Mouse (Mus musculus) heart, embryonic 14.5 days (tissue): ENCODE results near the gene Dcaf6. TPM values are rescaled to one million over a fixed set of nuclear protein-coding genes. Genes with fewer than 3 reads are reported as not detected.
A peak's percentile ranks its signal among the peaks of the same experiment; 100 is the strongest.
"Not testable (repeated sequence)": the region's sequence is repeated elsewhere in the genome, so short reads cannot be mapped to it uniquely, and the experiment has no call there.

Experiments
- ATAC-seq: fragments of 200-750 bp; cut with Nextera tagmentation; 2 replicates; pipeline ENCODE4 v1.8.0; 2017; ENCODE audit warnings: low read depth, moderate TSS enrichment; ENCODE audit not compliant: insufficient number of reproducible peaks, insufficient read depth, low FRiP score
- H3K27ac ChIP-seq, 2 experiments: fragments of 200-500 bp in 1 of 2; fragments of 300-500 bp in 1 of 2; sonication (generic) in 1 of 2; replicated peaks in 1 of 2; 2 replicates each; pipeline ENCODE4 v1.5.1; 2012 to 2014; ENCODE audit warnings: low read depth in 2 of 2, low read length in 2 of 2, control low read depth in 1 of 2, mild to moderate bottlenecking in 1 of 2, mixed read lengths in 1 of 2; ENCODE audit not compliant: control insufficient read depth in 1 of 2, insufficient read depth in 1 of 2
- H3K27me3 ChIP-seq: fragments of 300-500 bp; sonication (generic); 2 replicates; pipeline ENCODE4 v1.6.1; 2014; ENCODE audit warnings: mild to moderate bottlenecking, low read length, control low read depth; ENCODE audit not compliant: control insufficient read depth, insufficient read depth
- H3K36me3 ChIP-seq: fragments of 300-500 bp; sonication (generic); 2 replicates; pipeline ENCODE4 v1.6.1; 2014; ENCODE audit warnings: mild to moderate bottlenecking, control low read depth, low read length, mixed read lengths; ENCODE audit not compliant: control insufficient read depth, insufficient read depth
- H3K4me1 ChIP-seq, 2 experiments: fragments of 200-500 bp in 1 of 2; fragments of 300-500 bp in 1 of 2; sonication (generic) in 1 of 2; 2 replicates each; pipeline ENCODE4 v1.6.1; 2012 to 2014; ENCODE audit warnings: low read length in 2 of 2, control low read depth in 1 of 2, mixed read lengths in 1 of 2; ENCODE audit not compliant: control insufficient read depth in 2 of 2, insufficient read depth in 2 of 2
- H3K4me2 ChIP-seq: fragments of 300-500 bp; sonication (generic); 2 replicates; pipeline ENCODE4 v1.6.1; 2014; ENCODE audit warnings: mild to moderate bottlenecking, low read length
- H3K4me3 ChIP-seq, 2 experiments: fragments of 200-500 bp in 1 of 2; fragments of 300-500 bp in 1 of 2; sonication (generic) in 1 of 2; 2 replicates each; pipeline ENCODE4 v1.5.1; 2012 to 2014; ENCODE audit warnings: low read length in 2 of 2, mild to moderate bottlenecking in 2 of 2, control low read depth in 1 of 2, low read depth in 1 of 2, moderate library complexity in 1 of 2; ENCODE audit not compliant: control insufficient read depth in 1 of 2, insufficient read depth in 1 of 2
- H3K9ac ChIP-seq: fragments of 300-500 bp; sonication (generic); 2 replicates; pipeline ENCODE4 v1.6.1; 2014; ENCODE audit warnings: mild to moderate bottlenecking, low read length
- H3K9me3 ChIP-seq: fragments of 300-500 bp; sonication (generic); 2 replicates; pipeline ENCODE4 v1.6.1; 2016; ENCODE audit warnings: low read length, control low read depth; ENCODE audit not compliant: control insufficient read depth
- WGBS: fragments of 180-500 bp; shearing (Covaris S2); extraction: QIAGEN DNeasy Blood & Tissue Kit; methylation state at CpG from one replicate; pipeline ENCODE4 v1.1.7; 2014; 5-methylcytosine and 5-hydroxymethylcytosine counted together
- polyA plus RNA-seq: library from polyadenylated mRNA; unstranded; fragments of >200 nt; fragmentation: Nextera tagmentation; extraction: Ambion mirVana; gene quantifications from 2 replicates; pipeline ENCODE4 v1.2.1, GENCODE M21; 2014

The Dcaf6 gene
- polyA plus RNA-seq, 1 experiment from 2014 or later = 24.7 TPM

- Histone ChIP-seq H3K4me1 (peaks cover 0 to 6% of the 10 kb centered on the region in 2 experiments; a peak in 1 of 4 replicates), H3K9me3 (no peaks in the 10 kb centered on the region), H3K36me3 (peaks cover 12% of the 10 kb centered on the region; the same call in 1 of the 2 replicates), H3K4me2 (peak overlapping the region; percentile 47; the same call in 1 of the 2 replicates), H3K9ac (no peak overlapping the region), H3K27ac (0 out of 4 replicates have a peak overlapping the region, but pooled peaks of 1 of the 2 experiments have one; percentile 14), H3K4me3 (no peak overlapping the region), H3K27me3 (no peaks in the 10 kb centered on the region)
- WGBS = 43% methylated on average over 7 of the region's 7 CpGs
- ATAC-seq = no peak
Measured at GRCm38 (mm10) chr1:165342126-165342525, 118.1 kb downstream of the Dcaf6 start.

- H3K27ac ChIP-seq = no peak overlapping the region
- H3K4me2 ChIP-seq = no peak overlapping the region
- 83% methylated on average over 3 of the region's 3 CpGs for WGBS
- H3K36me3 ChIP-seq = peaks cover 31% of the 10 kb centered on the region
- H3K4me1 ChIP-seq = no peaks in the 10 kb centered on the region
- no peaks in the 10 kb centered on the region for H3K27me3 ChIP-seq
- no peak overlapping the region for H3K9ac ChIP-seq
- H3K4me3 ChIP-seq = no peak overlapping the region
- ATAC-seq = no peak
- H3K9me3 ChIP-seq = no peaks in the 10 kb centered on the region
Measured at GRCm38 (mm10) chr1:165332797-165333196, 127.5 kb downstream of the Dcaf6 start.

DNA sequence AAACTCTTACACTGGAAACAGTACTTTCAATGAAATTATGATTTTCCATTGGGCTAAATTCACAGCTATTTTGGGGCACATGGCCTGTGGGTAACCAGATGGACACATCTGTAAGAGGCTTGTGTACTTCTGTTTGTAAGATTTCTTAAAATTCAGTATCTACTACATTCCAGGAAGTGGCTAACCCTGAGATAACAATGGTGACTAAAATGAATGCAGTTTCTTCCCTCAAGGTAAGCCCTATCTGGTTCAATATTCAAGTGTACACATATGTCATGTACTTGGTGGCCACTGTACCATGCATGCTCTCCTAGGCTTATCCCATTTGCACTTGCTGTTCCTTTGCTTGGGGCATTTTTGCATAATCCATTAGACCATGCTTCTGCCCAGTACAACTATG, 129.4 kb downstream of the Dcaf6 start:
- no peaks in the 10 kb centered on the region for H3K9me3 ChIP-seq
- no peak overlapping the region for H3K4me3 ChIP-seq
- peaks cover 26% of the 10 kb centered on the region for H3K36me3 ChIP-seq
- H3K9ac ChIP-seq = no peak overlapping the region
- no peak overlapping the region for H3K27ac ChIP-seq
- no peaks in the 10 kb centered on the region for H3K27me3 ChIP-seq
- no peak for ATAC-seq
- no peak overlapping the region for H3K4me2 ChIP-seq
- H3K4me1 ChIP-seq = no peaks in the 10 kb centered on the region; a peak in 1 of 4 replicates

DNA sequence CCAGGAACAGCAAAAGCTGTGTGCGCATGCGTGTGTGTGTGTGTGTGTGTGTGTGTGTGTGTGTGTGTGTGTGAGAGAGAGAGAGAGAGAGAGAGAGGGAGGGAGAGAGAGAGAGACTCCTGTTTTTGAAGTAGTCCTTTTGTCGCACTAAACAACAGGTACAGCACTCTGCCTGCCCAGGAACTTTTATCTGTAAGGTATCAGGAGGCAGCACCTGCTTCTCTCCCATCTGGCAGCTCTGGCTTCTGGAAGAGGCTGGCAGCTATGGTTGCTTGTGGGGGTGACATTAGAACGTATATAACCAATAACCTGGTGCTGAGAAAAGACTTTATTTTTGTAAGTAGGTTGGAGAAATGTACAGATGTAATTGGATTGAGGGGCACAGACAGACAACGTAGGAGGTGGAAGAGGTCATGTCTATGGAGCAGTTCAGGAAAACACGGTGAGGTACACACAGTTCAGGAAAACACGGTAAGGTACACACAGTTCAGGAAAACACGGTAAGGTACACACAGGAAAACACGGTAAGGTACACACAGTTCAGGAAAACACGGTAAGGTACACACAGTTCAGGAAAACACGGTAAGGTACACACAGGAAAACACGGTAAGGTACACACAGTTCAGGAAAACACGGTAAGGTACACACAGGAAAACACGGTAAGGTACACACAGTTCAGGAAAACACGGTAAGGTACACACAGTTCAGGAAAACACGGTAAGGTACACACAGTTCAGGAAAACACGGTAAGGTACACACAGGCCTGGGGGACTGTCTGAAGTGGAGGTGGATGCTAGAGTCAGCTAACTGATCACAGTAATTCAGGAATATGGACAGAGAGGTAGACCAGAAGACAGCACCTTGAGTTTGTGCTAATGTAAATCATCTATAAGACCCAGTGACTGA, 131.6 kb downstream of the Dcaf6 start:
- not testable (repeated sequence) for H3K27me3 ChIP-seq, H3K9me3 ChIP-seq, ATAC-seq, H3K4me3 ChIP-seq, H3K9ac ChIP-seq, H3K27ac ChIP-seq, H3K4me1 ChIP-seq, H3K4me2 ChIP-seq
- WGBS = 88% methylated on average over 17 of the region's 17 CpGs
- peaks cover 20% of the 10 kb centered on the region for H3K36me3 ChIP-seq

- Histone ChIP-seq H3K4me2 (no peak overlapping the region), H3K9ac (no peak overlapping the region), H3K9me3 (no peaks in the 10 kb centered on the region), H3K4me3 (no peak overlapping the region), H3K27me3 (no peaks in the 10 kb centered on the region), H3K27ac (no peak overlapping the region), H3K36me3 (peaks cover 16% of the 10 kb centered on the region), H3K4me1 (no peaks in the 10 kb centered on the region; a peak in 1 of 4 replicates)
- no peak for ATAC-seq
- WGBS = 60% methylated on average over 5 of the region's 5 CpGs
Measured at GRCm38 (mm10) chr1:165327831-165328230, 132.4 kb downstream of the Dcaf6 start.

GRCm38 (mm10) chr1:165327370-165327769, 132.9 kb downstream of the Dcaf6 start:
- Histone ChIP-seq H3K4me3 (no peak overlapping the region), H3K27me3 (no peaks in the 10 kb centered on the region), H3K4me1 (no peaks in the 10 kb centered on the region; a peak in 1 of 4 replicates), H3K9ac (no peak overlapping the region), H3K4me2 (no peak overlapping the region), H3K27ac (no peak overlapping the region), H3K9me3 (no peaks in the 10 kb centered on the region), H3K36me3 (peaks cover 12% of the 10 kb centered on the region)
- 76% methylated on average over 2 of the region's 2 CpGs for WGBS
- ATAC-seq = no peak

GRCm38 (mm10) chr1:165322934-165323333, 137.3 kb downstream of the Dcaf6 start:
- Histone ChIP-seq H3K36me3 (peaks cover 6% of the 10 kb centered on the region; the same call in 1 of the 2 replicates), H3K27ac (no peak overlapping the region), H3K4me3 (no peak overlapping the region), H3K9me3 (no peaks in the 10 kb centered on the region), H3K27me3 (no peaks in the 10 kb centered on the region), H3K9ac (no peak overlapping the region), H3K4me2 (no peak overlapping the region), H3K4me1 (peaks cover 4 to 9% of the 10 kb centered on the region in 2 experiments)
- 30% methylated on average over 7 of the region's 7 CpGs for WGBS
- no peak for ATAC-seq
